Mouse (Mus musculus) limb, embryonic 15.5 days (tissue): Measurements from ENCODE around the gene Sort1. TPM values are rescaled to one million over a fixed set of nuclear protein-coding genes. Genes with fewer than 3 reads are reported as not detected.

ENCODE experiments used
- ATAC-seq: fragments of 200-750 bp; cut with Nextera tagmentation; 2 replicates; pipeline ENCODE4 v1.8.0; 2017; ENCODE audit warnings: low read depth, moderate TSS enrichment; ENCODE audit not compliant: insufficient number of reproducible peaks, low FRiP score, low TSS enrichment
- H3K27ac ChIP-seq: fragments of 300-500 bp; sonication (generic); 2 replicates; pipeline ENCODE4 v1.5.1; 2015; ENCODE audit warnings: moderate library complexity, mild to moderate bottlenecking, inconsistent platforms
- H3K27me3 ChIP-seq: fragments of 300-500 bp; sonication (generic); 2 replicates; pipeline ENCODE4 v1.6.1; 2015; ENCODE audit warnings: inconsistent platforms
- H3K36me3 ChIP-seq: fragments of 300-500 bp; sonication (generic); 2 replicates; pipeline ENCODE4 v1.6.1; 2015; ENCODE audit warnings: inconsistent platforms
- H3K4me1 ChIP-seq: fragments of 300-500 bp; sonication (generic); 2 replicates; pipeline ENCODE4 v1.6.1; 2015; ENCODE audit warnings: inconsistent platforms
- H3K4me2 ChIP-seq: fragments of 300-500 bp; sonication (generic); 2 replicates; pipeline ENCODE4 v1.6.1; 2015; ENCODE audit warnings: mild to moderate bottlenecking, inconsistent platforms
- H3K4me3 ChIP-seq: fragments of 300-500 bp; sonication (generic); 2 replicates; pipeline ENCODE4 v1.5.1; 2015; ENCODE audit warnings: mild to moderate bottlenecking, inconsistent platforms
- H3K9ac ChIP-seq: fragments of 300-500 bp; sonication (generic); 2 replicates; pipeline ENCODE4 v1.6.1; 2015; ENCODE audit warnings: inconsistent platforms
- H3K9me3 ChIP-seq: fragments of 300-500 bp; sonication (generic); 2 replicates; pipeline ENCODE4 v1.6.1; 2016; ENCODE audit warnings: inconsistent platforms
- WGBS: fragments of 180-500 bp; shearing (Covaris S2); methylation state at CpG from one replicate; pipeline ENCODE4 v1.1.7; 2015; 5-methylcytosine and 5-hydroxymethylcytosine counted together
- polyA plus RNA-seq: library from polyadenylated mRNA; unstranded; fragments of >200 nt; fragmentation: Nextera tagmentation; extraction: Ambion mirVana; gene quantifications from 2 replicates; pipeline ENCODE4 v1.2.1, GENCODE M21; 2015

Sort1 gene
- polyA plus RNA-seq, 1 experiment from 2014 or later = 12.8 TPM

- no peak overlapping the region for H3K4me3 ChIP-seq
- H3K4me2 ChIP-seq = no peak overlapping the region
- ATAC-seq = no peak
- H3K9me3 ChIP-seq = no peaks in the 10 kb centered on the region
- H3K27ac ChIP-seq = no peak overlapping the region
- H3K36me3 ChIP-seq = no peaks in the 10 kb centered on the region
- no peaks in the 10 kb centered on the region for H3K27me3 ChIP-seq
- WGBS = 70% methylated on average over 7 of the region's 7 CpGs
- H3K4me1 ChIP-seq = peaks cover 33% of the 10 kb centered on the region
- H3K9ac ChIP-seq = no peak overlapping the region
These were observed 14.0 kb downstream of the Sort1 start for GRCm38 (mm10) chr3:108297603-108298553.

- Histone ChIP-seq H3K27ac (no peak overlapping the region), H3K9me3 (no peaks in the 10 kb centered on the region), H3K4me2 (no peak overlapping the region), H3K27me3 (no peaks in the 10 kb centered on the region), H3K9ac (no peak overlapping the region), H3K36me3 (no peaks in the 10 kb centered on the region), H3K4me3 (no peak overlapping the region), H3K4me1 (peaks cover 23% of the 10 kb centered on the region)
- ATAC-seq = no peak
- WGBS = 74% methylated on average over 6 of the region's 6 CpGs
These were observed 16.7 kb downstream of the Sort1 start for GRCm38 (mm10) chr3:108300455-108301030.

GRCm38 (mm10) chr3:108303683-108304082 is 19.8 kb downstream of the Sort1 start:
- no peak overlapping the region for H3K9ac ChIP-seq
- no peaks in the 10 kb centered on the region for H3K9me3 ChIP-seq
- no peaks in the 10 kb centered on the region for H3K27me3 ChIP-seq
- ATAC-seq = no peak
- H3K4me3 ChIP-seq = no peak overlapping the region
- H3K27ac ChIP-seq = no peak overlapping the region
- H3K36me3 ChIP-seq = no peaks in the 10 kb centered on the region
- 0 out of 2 replicates have a peak, but pooled peaks cover 9% of the 10 kb centered on the region for H3K4me1 ChIP-seq
- 92% methylated on average over 8 of the region's 8 CpGs for WGBS
- H3K4me2 ChIP-seq = no peak overlapping the region

- no peak for ATAC-seq
- Histone ChIP-seq H3K9me3 (no peaks in the 10 kb centered on the region), H3K36me3 (no peaks in the 10 kb centered on the region), H3K4me2 (no peak overlapping the region), H3K27ac (no peak overlapping the region), H3K4me1 (0 out of 2 replicates have a peak, but pooled peaks cover 9% of the 10 kb centered on the region), H3K4me3 (no peak overlapping the region), H3K9ac (no peak overlapping the region), H3K27me3 (no peaks in the 10 kb centered on the region)
- 82% methylated on average over 4 of the region's 4 CpGs for WGBS
These were observed 20.9 kb downstream of the Sort1 start for GRCm38 (mm10) chr3:108304747-108305146.

GRCm38 (mm10) chr3:108306387-108306786 is 22.5 kb downstream of the Sort1 start:
- H3K36me3 ChIP-seq = no peaks in the 10 kb centered on the region
- H3K9ac ChIP-seq = no peak overlapping the region
- peak; percentile 68; the same call in 1 of the 2 replicates for ATAC-seq
- H3K4me3 ChIP-seq = no peak overlapping the region
- WGBS = 50% methylated on average over 3 of the region's 3 CpGs
- no peak overlapping the region for H3K4me2 ChIP-seq
- no peaks in the 10 kb centered on the region for H3K9me3 ChIP-seq
- H3K27ac ChIP-seq = peak overlapping the region; percentile 43; the same call in 1 of the 2 replicates
- H3K4me1 ChIP-seq = 0 out of 2 replicates have a peak, but pooled peaks cover 12% of the 10 kb centered on the region
- no peaks in the 10 kb centered on the region for H3K27me3 ChIP-seq

- Histone ChIP-seq H3K27ac (no peak overlapping the region), H3K36me3 (no peaks in the 10 kb centered on the region), H3K9me3 (no peaks in the 10 kb centered on the region), H3K27me3 (no peaks in the 10 kb centered on the region), H3K4me2 (no peak overlapping the region), H3K4me3 (no peak overlapping the region), H3K9ac (no peak overlapping the region), H3K4me1 (0 out of 2 replicates have a peak, but pooled peaks cover 12% of the 10 kb centered on the region)
- ATAC-seq = no peak
- 80% methylated on average over 6 of the region's 6 CpGs for WGBS
These were observed 23.6 kb downstream of the Sort1 start for GRCm38 (mm10) chr3:108307485-108307884.

- Histone ChIP-seq H3K9ac (no peak overlapping the region), H3K27ac (0 out of 2 replicates have a peak overlapping the region, but pooled peaks have one; percentile 2), H3K4me1 (0 out of 2 replicates have a peak, but pooled peaks cover 6% of the 10 kb centered on the region), H3K4me3 (no peak overlapping the region), H3K27me3 (no peaks in the 10 kb centered on the region), H3K4me2 (no peak overlapping the region), H3K36me3 (no peaks in the 10 kb centered on the region), H3K9me3 (no peaks in the 10 kb centered on the region)
- ATAC-seq = peak; percentile 26; the same call in 1 of the 2 replicates
These were observed 27.0 kb downstream of the Sort1 start for GRCm38 (mm10) chr3:108310921-108311341.

- Histone ChIP-seq H3K4me2 (no peak overlapping the region), H3K4me3 (no peak overlapping the region), H3K27me3 (no peaks in the 10 kb centered on the region), H3K27ac (no peak overlapping the region), H3K36me3 (no peaks in the 10 kb centered on the region), H3K9me3 (no peaks in the 10 kb centered on the region), H3K4me1 (0 out of 2 replicates have a peak, but pooled peaks cover 4% of the 10 kb centered on the region), H3K9ac (no peak overlapping the region)
- WGBS = 81% methylated on average over 4 of the region's 4 CpGs
- no peak for ATAC-seq
These were observed 27.8 kb downstream of the Sort1 start for GRCm38 (mm10) chr3:108311688-108312087.

- H3K4me2 ChIP-seq = no peak overlapping the region
- no peak overlapping the region for H3K27ac ChIP-seq
- no peak overlapping the region for H3K4me3 ChIP-seq
- no peak for ATAC-seq
- H3K9me3 ChIP-seq = no peaks in the 10 kb centered on the region
- H3K9ac ChIP-seq = no peak overlapping the region
- H3K36me3 ChIP-seq = no peaks in the 10 kb centered on the region
- H3K4me1 ChIP-seq = 0 out of 2 replicates have a peak, but pooled peaks cover 4% of the 10 kb centered on the region
- H3K27me3 ChIP-seq = no peaks in the 10 kb centered on the region
These were observed 28.5 kb downstream of the Sort1 start for GRCm38 (mm10) chr3:108312414-108312813.

- Histone ChIP-seq H3K27ac (no peak overlapping the region), H3K9me3 (no peaks in the 10 kb centered on the region), H3K27me3 (no peaks in the 10 kb centered on the region), H3K4me2 (no peak overlapping the region), H3K9ac (no peak overlapping the region), H3K4me1 (0 out of 2 replicates have a peak, but pooled peaks cover 4% of the 10 kb centered on the region), H3K36me3 (no peaks in the 10 kb centered on the region), H3K4me3 (no peak overlapping the region)
- 87% methylated on average over 4 of the region's 4 CpGs for WGBS
- ATAC-seq = no peak
These were observed 29.3 kb downstream of the Sort1 start for GRCm38 (mm10) chr3:108313138-108313537.

GRCm38 (mm10) chr3:108314038-108314675 is 30.3 kb downstream of the Sort1 start:
- no peak overlapping the region for H3K4me3 ChIP-seq
- H3K36me3 ChIP-seq = no peaks in the 10 kb centered on the region
- H3K4me1 ChIP-seq = 0 out of 2 replicates have a peak, but pooled peaks cover 4% of the 10 kb centered on the region
- H3K27me3 ChIP-seq = no peaks in the 10 kb centered on the region
- no peak overlapping the region for H3K9ac ChIP-seq
- no peaks in the 10 kb centered on the region for H3K9me3 ChIP-seq
- no peak overlapping the region for H3K4me2 ChIP-seq
- ATAC-seq = no peak
- H3K27ac ChIP-seq = no peak overlapping the region
- WGBS = 60% methylated on average over 8 of the region's 8 CpGs
